Mouse (Mus musculus) c-Kit-positive CD71-positive TER-119-negative erythroid progenitor cells, embryonic 14.5 days (primary cell): Measurements from ENCODE around the gene Arhgap18.

ENCODE experiments used
- DNase-seq: peaks from one replicate; pipeline ENCODE4 v3.0.0-alpha.2; 2013; ENCODE audit warnings: low read depth

Gene Arhgap18

DNA sequence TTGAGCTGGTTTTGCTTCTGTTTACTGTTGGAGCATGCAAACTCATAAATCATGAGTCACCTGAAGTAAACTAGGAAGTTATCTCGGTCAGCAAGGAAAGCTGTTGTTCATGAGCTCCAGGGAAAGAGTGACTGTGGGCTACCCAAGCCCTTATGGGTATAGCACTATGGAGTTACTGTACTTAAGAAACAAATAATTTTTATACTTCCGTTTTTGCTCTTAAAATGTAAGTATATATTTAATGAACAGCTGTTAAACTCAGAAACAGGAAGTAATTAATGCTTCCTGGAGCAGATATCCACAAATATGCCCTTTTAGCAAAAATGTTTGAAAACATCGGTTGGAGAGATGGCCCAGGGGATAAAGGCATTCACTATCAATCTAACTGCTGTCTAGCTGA, 27.4 kb downstream of the Arhgap18 start:
- DNase-seq, result no peak

DNA sequence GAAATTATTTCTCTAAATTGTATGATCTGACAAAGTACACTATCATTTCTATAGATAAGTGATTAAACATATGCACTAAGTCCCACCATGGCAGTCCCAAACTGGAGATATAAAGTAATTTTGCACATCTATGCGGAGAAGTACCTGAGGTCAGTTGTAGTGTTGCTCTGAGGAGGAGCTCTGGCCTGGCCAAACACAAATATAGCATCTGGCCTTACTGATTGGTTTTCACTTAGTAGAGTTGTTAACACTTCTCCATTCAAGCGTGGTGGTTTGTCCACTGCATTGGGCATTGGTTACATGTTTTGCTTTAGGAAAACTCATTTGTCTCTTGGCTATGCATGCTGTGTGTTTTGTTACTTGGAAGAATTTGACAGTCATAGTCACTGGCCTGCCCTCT, 36.5 kb downstream of the Arhgap18 start:
- DNase-seq, result no peak

DNA sequence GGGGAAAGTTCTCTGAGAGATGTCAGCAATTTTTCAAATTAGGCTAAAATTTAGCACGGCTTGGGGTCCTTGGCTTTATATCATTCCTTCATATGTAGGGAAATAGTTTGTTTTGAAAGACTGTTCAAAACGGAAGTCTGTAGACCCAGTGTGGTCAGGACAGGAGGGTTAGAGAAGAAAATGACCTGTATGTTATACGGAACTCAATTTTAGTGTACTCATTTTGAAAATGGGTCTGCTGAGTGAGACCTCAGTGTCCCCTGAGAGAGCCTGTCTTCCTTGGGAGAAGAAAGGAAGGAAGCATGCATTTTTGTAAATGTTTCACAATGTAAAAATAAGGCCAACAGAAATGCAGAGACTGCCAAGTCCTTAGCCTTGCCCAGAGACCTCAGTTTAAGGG, 38.6 kb downstream of the Arhgap18 start:
- no peak for DNase-seq

DNA sequence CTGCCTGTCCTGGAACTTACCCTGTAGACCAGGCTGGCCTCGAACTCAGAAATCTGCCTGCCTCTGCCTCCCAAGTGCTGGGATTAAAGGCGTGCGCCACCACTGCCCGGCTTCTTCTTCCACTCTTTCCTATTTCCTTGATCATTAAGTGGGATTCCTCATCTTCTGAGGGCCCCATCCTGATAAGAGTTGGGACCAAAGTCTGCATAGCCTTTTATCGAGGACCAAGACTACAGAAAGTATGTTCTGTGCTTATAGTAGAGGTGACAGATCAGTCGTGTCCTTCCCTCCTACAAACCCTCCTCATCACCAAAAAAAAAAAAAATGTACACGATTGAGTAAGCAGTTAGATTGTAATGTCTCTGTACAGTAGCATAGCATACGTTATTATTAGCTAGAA, 39.8 kb downstream of the Arhgap18 start:
- no peak for DNase-seq

DNA sequence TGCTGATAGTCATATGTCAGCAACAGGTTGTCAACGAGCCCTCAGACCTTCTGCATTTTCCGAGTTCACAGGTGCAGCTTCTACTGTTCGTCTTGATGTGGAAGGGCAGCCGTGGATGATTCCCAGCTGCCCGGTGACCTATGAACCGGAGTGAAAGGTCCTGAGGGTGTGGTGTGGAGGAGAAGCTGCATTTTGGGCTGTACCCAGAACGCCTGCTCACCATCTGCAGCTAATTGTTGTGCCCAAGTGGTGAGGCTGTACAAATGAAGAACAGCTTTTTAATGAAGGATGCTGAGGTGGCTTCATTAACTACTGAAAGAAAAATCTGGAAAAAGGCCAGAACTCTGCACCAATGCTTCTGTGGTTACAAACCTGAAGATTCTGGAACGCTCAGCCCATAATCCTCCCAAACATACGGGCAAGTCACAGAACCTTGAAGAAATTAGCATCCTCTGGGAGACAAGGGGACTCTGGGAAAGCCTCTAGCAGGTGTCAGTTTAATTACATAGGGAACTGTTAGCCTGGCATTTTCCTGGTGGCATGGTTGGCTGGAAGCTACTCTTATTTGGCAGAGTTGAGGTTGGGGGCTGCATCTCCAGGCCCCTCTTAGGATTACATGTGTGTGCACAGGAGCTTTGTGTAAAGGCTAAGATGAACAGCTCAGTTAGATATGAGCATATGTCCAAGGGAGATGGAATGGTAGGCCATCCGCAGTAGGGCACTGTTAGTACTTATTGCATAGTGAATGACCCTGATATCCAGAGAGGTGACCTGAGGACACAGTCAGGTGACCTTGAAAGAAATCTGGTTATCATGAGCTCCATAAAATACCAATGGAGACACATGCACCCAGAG, 43.4 kb downstream of the Arhgap18 start:
- DNase-seq, result no peak

DNA sequence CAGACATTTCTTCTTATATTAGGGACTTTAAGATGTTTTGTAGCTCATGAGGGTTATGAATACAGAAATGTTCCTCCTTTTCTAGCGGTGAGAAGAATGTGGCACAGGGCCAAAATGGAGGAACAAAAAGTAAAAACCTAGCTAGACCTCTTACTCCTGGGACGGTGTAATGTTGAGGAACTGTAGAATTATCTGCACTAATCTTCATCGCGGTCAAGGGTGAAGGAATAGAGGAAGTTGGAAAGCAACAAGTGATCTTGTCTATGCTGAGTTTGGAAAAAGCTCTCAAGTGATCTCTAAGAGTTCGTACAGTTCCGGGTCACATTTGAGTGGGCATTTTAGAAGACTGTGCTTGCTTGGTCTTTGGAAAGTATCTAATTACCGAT, 44.1 kb downstream of the Arhgap18 start:
- no peak for DNase-seq

DNA sequence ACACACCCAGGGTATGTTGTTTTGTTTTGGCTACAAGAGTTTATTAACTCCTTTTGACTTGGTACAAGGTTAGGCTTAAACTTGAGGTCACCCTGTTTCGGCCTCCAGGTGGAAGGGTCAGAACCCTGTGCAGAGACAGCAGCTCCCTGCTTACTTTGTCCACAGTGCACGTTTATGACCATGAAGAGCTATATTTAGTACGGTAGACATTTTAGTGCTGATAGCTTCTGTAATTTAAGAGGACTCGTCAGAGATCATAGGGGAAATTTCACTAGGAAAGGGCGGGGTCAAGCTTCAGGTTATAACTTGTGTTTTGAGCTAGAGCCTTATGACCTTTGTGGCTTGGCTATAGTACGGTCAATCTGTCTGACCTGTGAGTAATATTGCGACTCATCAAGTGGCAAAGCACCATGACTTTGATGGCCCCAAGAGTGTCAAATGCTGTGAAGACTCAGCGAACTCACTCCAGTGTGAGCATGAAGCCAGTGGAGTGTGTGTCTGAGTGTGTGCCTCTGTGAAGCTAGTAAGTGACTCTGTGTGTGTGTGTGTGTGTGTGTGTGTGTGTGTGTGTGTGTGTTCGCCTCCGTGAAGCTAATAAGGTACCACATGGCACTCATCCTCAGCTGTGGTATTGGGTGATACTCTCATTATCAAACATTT, 45.7 kb downstream of the Arhgap18 start:
- DNase-seq, result no peak

DNA sequence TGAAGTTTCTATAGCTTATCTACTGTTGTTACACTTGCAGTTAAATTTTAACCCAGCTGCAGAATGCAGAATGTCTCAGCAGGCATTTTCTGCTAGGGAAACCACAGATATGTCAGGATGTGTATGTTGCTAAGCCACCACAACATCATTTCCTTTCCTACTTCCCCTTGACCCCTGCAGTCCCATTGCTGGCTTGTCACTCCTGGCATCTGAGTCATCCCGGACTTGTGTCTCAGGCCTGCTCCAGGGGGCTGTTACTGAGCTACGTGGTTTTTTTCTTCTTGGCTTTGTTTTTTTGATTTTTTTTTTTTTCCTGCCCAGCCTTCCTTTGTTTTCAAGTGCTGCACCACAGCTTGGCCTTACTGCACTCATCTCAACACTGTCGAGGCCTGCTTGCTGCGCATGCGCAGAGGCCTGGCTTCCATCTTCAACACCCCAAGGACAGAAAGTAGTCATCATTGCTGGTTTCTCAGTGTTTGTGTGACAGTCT, 46.4 kb downstream of the Arhgap18 start:
- no peak for DNase-seq

DNA sequence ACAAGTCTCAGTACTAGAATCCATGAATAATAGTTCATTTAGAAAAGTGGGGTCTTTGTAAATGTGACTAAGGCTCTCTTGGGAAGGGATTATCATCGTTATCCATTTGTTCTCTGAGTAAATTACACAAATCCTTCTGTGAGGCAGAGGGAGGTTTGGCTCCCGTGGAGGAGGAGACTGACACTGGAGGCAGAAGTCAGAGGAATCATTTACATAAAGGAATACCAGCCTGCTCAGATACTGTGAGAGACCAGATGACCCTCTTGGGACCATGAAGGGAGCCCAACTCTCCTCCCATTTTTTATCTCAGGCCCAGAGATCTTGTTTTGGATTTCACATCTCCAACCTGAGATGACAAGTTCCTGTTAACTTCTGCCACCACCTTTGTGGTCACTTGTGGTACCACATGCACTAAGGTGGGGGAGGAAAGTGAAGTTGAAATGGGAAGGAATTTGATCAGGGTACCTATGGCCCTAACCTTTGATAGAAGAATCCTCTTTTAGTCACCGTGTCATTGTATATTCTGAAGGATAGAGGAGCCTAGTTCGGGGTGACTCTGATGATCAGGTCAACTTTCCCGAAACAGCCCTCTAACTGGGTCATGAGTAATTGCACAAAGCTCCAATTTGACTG, 51.2 kb downstream of the Arhgap18 start:
- no peak for DNase-seq

DNA sequence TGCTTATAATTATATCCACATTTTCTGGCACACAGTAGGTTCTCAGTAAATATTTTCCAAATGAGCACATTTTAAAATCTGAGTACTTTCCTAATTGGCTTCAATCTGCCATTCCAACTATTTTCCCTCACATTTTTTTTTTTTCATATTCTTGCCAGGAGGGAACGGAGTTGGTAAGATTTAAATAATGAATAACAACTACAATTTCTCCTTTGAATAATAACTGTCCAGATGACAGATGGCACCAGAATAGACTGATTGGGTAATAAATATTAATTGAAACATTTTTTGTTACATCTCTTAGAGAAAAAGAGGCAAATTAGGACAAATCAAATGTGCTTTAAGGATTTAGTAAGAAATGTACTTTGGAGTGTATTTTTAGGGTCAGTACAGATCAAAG, 51.8 kb downstream of the Arhgap18 start:
- no peak for DNase-seq

DNA sequence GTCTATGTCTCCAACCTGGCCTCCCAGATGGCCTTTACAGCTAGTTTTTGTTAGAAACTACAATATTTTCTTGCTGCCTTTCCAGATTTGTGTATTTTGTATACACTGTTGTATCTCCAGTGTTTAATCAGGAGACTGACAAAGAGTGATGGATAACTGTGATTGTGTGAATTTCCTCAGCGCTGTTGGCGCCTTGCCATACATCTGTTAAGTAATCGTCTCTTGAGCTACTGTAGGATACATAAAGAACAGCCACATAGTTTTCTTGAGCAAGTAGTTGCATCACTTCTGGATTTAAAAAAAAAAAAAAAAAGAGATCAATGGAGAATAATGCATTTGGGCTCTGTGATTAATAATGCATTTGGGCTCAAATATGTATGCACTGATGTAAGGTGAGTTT, 52.9 kb downstream of the Arhgap18 start:
- DNase-seq, result no peak

DNA sequence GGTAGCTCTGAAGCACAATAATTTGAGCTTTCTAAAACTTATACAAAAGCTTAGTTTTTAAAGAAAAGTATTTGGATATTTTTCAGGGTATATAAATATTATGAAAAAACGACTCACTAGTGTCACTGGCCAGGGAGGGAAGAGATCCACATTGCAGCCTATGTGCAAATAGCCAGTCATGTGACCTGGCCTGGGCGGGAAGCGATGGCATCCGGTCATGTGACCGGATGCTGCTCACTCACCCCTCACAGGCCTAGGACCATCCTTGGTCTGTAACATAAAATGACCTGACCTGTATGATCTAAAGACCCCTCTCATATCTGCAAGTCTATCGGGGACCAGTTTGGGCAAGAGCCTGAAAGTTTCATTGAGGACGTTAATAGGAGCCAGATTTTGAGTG, 56.8 kb downstream of the Arhgap18 start:
- DNase-seq, result no peak

DNA sequence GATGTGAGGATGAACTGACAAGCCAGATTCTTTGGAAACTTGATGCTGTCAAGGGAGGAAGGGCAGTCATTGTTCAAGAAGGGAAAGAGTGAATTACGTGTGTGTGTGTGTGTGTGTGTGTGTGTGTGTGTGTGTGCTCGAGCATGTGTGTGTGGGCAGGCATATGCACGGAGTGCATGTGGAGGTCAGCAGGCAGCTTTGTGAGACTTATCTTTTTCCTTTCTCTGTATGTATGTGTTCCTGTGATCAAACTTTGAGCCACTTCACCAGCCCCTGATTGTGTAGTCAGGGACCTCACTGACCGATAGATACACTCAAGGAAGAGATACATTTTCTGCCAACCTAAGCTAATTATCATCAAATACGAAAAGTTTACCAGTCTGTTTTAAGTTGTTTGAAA, 57.6 kb downstream of the Arhgap18 start:
- DNase-seq, result no peak

DNA sequence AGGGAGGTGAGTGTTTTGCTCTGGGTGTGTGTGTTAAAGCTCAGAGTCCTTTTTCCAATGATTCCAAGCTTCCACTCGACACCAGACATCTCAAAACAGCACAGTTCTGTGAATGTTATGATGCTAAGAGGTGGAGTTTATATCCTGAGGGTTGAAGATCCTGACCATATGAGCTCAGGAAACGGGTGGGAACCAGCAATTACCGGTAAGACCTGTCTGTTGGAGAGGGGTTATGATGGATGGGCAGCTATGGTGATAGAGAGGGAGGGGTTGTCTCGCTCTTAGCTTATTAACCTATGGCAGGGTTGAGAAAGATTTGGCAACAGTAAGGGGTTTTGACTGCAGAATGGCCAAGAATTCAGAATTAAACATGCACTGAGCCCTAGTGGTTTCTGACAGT, 58.1 kb downstream of the Arhgap18 start:
- DNase-seq, result no peak

DNA sequence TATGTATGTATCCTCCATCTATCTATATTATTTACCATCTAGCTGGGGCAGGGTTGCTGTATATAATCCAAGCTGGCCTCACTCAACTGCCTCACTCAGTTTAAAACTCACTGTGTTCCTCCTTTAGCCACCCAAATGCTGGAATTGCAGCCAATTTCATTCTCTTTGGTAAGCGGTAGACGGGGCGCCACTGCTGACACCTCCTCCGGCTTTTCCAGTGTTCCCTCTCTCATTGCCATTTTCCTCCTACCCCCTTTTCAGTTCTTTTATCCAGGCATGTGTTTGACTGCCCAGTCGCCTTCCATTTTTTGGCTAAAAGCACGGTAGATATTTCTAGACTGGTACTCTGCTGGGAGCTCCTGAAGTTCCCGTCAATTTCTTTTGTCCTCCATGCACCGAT, 62.4 kb downstream of the Arhgap18 start:
- no peak for DNase-seq

DNA sequence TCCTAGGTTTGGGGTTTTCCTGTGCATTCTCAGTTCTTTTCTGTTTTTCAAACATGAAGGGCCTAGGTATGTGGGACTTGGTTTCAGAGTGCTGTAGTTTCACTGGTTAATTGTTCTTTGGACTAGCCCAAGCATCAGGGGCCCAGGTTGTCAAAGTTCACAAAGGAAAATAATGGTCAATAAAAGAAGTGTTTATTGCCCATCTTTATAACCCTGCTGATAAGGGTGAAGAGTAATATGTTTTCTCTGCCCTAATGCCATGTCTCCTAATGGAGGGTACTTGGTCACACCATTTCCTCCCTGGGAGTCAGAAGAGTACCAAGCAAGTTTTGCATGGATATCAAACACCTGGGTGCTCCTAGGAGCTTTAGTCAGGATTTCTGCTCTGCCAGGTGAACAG, 67.1 kb downstream of the Arhgap18 start:
- no peak for DNase-seq

DNA sequence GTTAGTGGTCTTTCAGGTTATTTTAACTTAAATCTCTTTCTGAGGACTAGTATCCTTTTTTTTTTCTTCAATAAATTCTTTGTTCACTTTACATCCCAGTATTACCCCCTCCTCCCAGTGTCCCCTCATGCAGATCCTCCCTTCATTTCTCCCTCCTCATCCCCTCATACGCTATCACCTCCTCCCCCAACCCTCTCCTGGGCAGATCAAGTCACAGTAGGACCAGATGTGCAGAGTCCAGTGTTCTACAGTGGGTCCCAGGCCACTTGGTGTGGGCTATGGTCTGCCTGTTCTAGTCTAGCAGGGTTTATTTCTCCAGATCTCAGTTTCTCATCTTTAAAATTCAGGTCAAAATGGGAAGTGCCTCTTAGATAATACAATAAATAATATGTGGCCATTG, 67.7 kb downstream of the Arhgap18 start:
- DNase-seq, result no peak

DNA sequence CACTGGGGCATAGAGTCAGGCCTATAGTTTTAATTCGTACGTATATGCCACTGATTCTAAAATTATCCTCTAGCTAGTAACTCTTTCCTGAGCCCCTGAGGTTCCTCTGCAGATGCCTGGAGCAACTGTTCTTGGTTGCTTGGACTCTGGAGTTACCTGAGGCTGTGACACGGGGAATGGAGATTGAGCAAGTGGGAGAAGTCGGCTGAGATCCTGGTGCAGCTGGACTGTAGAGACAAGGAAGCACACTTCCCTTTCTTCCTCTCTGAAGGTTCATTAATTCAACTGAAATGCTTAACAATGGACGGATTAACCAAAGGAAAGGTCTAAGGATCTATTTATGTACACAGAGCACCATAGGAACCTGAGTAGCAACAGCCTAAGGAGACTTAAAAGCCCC, 70.8 kb downstream of the Arhgap18 start:
- DNase-seq, result no peak

DNA sequence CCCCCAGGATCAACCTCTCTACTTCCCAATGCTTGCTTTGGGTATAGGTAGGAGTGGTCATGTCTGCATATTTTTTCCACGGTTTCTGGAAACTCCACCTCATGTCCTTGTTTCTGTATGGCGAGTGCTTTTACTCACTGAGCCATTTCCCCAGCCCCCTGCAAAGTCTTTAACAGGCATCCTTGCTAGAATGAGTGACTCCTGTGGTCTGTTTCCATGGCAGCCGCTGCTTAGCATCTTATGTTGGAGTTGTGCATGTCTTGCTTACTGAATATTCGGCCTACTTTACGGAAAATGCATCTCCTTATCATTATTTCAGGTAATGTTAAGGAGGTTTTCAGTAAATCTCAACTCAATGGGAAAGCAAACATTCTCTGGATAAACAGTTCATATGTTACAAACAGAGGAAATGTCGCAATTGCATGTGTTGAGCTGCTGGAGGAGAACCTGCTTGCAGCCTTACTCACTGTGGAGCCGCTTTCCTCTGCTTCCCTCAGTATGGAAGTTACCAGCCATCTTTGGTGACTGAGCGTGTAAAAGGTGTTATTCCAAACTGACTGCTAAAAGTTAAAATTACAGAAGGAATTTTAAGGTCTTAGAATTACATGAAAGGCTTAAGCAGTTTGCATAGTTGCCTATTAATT, 72.1 kb downstream of the Arhgap18 start:
- DNase-seq, result no peak

DNA sequence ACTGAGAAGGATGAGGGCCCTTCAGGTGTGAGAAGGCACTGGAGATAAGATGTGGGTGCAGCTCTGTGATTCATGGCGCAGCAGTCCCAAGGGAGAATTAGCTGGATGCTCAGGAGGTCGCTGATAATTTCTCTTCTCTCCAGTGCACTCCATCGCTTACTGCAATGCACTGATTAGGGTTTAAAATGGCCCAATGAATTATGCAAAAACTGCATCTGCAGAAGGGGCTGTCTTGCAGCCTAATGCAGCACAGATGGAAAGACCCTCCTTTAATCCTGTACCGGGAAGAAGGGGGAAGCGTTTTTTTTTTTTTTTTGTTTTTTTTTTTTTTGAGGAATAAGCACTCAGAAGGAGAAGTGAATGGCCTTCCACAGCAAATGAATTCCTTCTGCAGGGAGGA, 74.1 kb downstream of the Arhgap18 start:
- DNase-seq, result no peak

DNA sequence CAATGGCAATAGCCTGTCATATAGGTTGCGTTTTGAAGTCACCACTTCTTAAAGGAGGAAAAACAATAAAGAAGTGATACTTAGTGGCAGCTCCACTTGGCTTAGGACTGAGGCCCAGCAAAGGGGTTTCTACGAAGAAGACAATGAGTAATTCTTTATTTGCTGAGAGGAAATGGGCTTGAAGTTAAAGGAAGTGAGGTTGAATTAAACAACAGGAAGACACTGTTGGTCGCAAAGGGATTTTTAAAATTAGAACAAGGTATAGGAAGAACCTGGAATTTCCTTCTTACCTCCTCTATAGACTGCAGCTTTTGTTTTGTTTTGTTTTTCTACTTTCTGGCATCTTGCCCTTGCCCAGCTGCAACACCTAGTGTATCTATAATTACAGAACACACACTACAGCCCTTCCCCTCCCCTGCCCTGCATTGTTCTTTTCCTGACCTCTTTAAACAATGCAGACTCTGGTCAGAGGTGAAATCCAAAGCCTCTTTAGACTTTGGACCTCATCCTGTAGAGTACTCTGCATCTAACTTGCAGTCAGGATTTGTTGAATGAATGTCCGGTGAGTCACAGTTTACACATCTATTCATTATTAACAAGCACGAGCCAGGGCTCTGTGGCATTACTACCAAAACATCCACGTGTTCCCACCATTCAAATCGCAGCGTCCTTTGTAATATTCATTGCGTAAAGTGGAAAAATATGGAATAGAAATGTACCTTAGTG, 75.4 kb downstream of the Arhgap18 start:
- DNase-seq, result no peak

DNA sequence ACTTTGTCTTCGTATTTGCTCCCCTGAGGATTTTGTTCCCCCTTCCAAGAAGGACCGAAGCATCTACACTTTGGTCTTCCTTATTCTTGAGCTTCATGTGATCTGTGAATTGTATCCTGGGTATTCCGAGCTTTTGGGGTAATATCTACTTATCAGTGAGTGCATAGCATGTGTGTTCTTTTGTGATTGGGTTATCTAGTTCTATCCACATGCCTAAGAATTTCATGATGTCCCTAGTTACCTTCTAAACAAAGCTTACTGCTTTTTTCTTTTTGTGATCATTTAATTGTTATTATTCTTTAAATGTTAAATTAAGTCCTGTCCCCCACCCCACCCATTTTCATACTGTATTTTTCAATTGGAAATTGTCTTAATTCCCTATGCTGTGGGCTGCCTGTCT, 78.8 kb downstream of the Arhgap18 start:
- peak; percentile 31 for DNase-seq
